Mouse (Mus musculus) embryonic facial prominence, embryonic 11.5 days (tissue): ENCODE measurements at regions not wholly inside any gene's neighbourhood (a gene's known extent, or its start where the extent isn't known, plus 50 kb on each side); places are given as distances from the start of the nearest gene placed in this dataset.
A peak's percentile ranks its signal among the peaks of the same experiment; 100 is the strongest.

Experiments
- ATAC-seq: fragments of 200-750 bp; cut with Nextera tagmentation; replicated peaks from 2 replicates; pipeline ENCODE4 v1.8.0; 2017; ENCODE audit warnings: low read depth; ENCODE audit not compliant: insufficient number of reproducible peaks, low FRiP score, low TSS enrichment
- DNase-seq: peaks from one replicate; pipeline ENCODE4 v3.0.0-alpha.2; 2015; ENCODE audit warnings: low spot score
- H3K27ac ChIP-seq: fragments of 300-500 bp; sonication (generic); replicated peaks from 2 replicates; pipeline ENCODE4 v1.5.1; 2014; ENCODE audit warnings: mild to moderate bottlenecking, low read depth, low read length, control low read depth
- H3K27me3 ChIP-seq: fragments of 300-500 bp; sonication (generic); 2 replicates; pipeline ENCODE4 v1.6.1; 2014; ENCODE audit warnings: mild to moderate bottlenecking, low read length, moderate library complexity, mixed read lengths; ENCODE audit not compliant: control insufficient read depth, insufficient read depth
- H3K36me3 ChIP-seq: fragments of 300-500 bp; sonication (generic); replicated peaks from 2 replicates; pipeline ENCODE4 v1.6.1; 2014; ENCODE audit warnings: low read depth, mild to moderate bottlenecking, low read length, moderate library complexity, mixed read lengths; ENCODE audit not compliant: control insufficient read depth, insufficient read depth
- H3K4me1 ChIP-seq: fragments of 300-500 bp; sonication (generic); 2 replicates; pipeline ENCODE4 v1.6.1; 2014; ENCODE audit warnings: low read length, mixed read lengths; ENCODE audit not compliant: control insufficient read depth, insufficient read depth
- H3K4me2 ChIP-seq: fragments of 300-500 bp; sonication (generic); 2 replicates; pipeline ENCODE4 v1.6.1; 2014; ENCODE audit warnings: low read depth, mild to moderate bottlenecking, control low read depth, low read length, moderate library complexity
- H3K4me3 ChIP-seq: fragments of 300-500 bp; sonication (generic); 2 replicates; pipeline ENCODE4 v1.5.1; 2014; ENCODE audit warnings: low read depth, low read length, control low read depth
- H3K9ac ChIP-seq: fragments of 300-500 bp; sonication (generic); replicated peaks from 2 replicates; pipeline ENCODE4 v1.6.1; 2014; ENCODE audit warnings: mild to moderate bottlenecking, control low read depth, low read length
- H3K9me3 ChIP-seq: fragments of 300-500 bp; sonication (generic); replicated peaks from 2 replicates; pipeline ENCODE4 v1.6.1; 2016; ENCODE audit warnings: mild to moderate bottlenecking, low read length, inconsistent platforms, mixed read lengths; ENCODE audit not compliant: control insufficient read depth
- WGBS: fragments of 180-500 bp; shearing (Covaris S2); extraction: QIAGEN DNeasy Blood & Tissue Kit; methylation state at CpG from one replicate; pipeline ENCODE4 v1.1.7; 2014; 5-methylcytosine and 5-hydroxymethylcytosine counted together

- WGBS: 10% methylated on average over 5 of the region's 5 CpGs
- Histone ChIP-seq H3K4me3 (no peak overlapping the region), H3K27me3 (no peaks in the 10 kb centered on the region), H3K9me3 (no peaks in the 10 kb centered on the region), H3K27ac (no peak overlapping the region), H3K36me3 (no peaks in the 10 kb centered on the region), H3K9ac (no peak overlapping the region), H3K4me1 (no peaks in the 10 kb centered on the region), H3K4me2 (no peak overlapping the region)
- ATAC-seq: peak; percentile 44; the same call in 1 of the 2 replicates
- DNase-seq: peak; percentile 86
Measured at GRCm38 (mm10) chr2:56025059-56025458, 589.3 kb downstream of the Kcnj3 start.

GRCm38 (mm10) chr2:56028958-56029357 is 593.2 kb downstream of the Kcnj3 start:
- ATAC-seq: no peak
- 89% methylated on average over 2 of the region's 2 CpGs for WGBS
- Histone ChIP-seq H3K27ac (no peak overlapping the region), H3K36me3 (no peaks in the 10 kb centered on the region), H3K4me3 (no peak overlapping the region), H3K4me2 (no peak overlapping the region), H3K4me1 (no peaks in the 10 kb centered on the region), H3K9ac (no peak overlapping the region), H3K27me3 (no peaks in the 10 kb centered on the region), H3K9me3 (no peaks in the 10 kb centered on the region)
- DNase-seq: no peak
